Mouse (Mus musculus) small intestine, adult 2 months (tissue): ENCODE data around the gene Unc79.

ENCODE experiments used
- CTCF ChIP-seq: fragments of 200-500 bp; IDR thresholded peaks from 2 replicates; pipeline ENCODE4 v1.5.1; 2012; ENCODE audit warnings: low read depth, mild to moderate bottlenecking, control low read depth, inconsistent platforms, low read length, moderate library complexity, mixed read lengths; ENCODE audit not compliant: insufficient replicate concordance, insufficient read length; ENCODE audit errors: extremely low read depth
- POLR2A ChIP-seq: fragments of 200-500 bp; IDR thresholded peaks from 2 replicates; pipeline ENCODE4 v1.6.1; 2012; ENCODE audit warnings: low read depth, mild to moderate bottlenecking, control low read depth, inconsistent platforms, low read length, moderate library complexity

- TF ChIP-seq CTCF (no peak), POLR2A (no peak)
These were observed 130.1 kb downstream of the Unc79 start for GRCm38 (mm10) chr12:103078751-103079150.
